Mouse (Mus musculus): ENCODE measurements around the gene Gm8356.
"Not testable (repeated sequence)": the region's sequence is repeated elsewhere in the genome, so short reads cannot be mapped to it uniquely, and the experiment has no call there.

Gm8356 gene

GRCm38 (mm10) chr14:6537190-6537589, at the start of gene Gm8356:
Gene Gm8356, minus strand, starts transcription at chr14:6537290.
- DNase-seq (ENCODE audit: low spot score in 2 of 2): not testable (repeated sequence)

- DNase-seq (ENCODE audit: low spot score in 2 of 2): not testable (repeated sequence)
Measured at GRCm38 (mm10) chr14:6486331-6486730, 50.8 kb downstream of the Gm8356 start.

- not testable (repeated sequence) for DNase-seq (ENCODE audit: low spot score in 2 of 2)
Measured at GRCm38 (mm10) chr14:6485541-6485940, 51.5 kb downstream of the Gm8356 start.

GRCm38 (mm10) chr14:6482126-6482525, 55.0 kb downstream of the Gm8356 start:
- DNase-seq (ENCODE audit: low spot score in 2 of 2): not testable (repeated sequence)

Data from left cerebral cortex, adult 9 months (tissue).